Mouse (Mus musculus) midbrain, embryonic 14.5 days (tissue): ENCODE measurements around the gene Cln6. TPM values are rescaled to one million over a fixed set of nuclear protein-coding genes. Genes with fewer than 3 reads are reported as not detected.
A peak's percentile ranks its signal among the peaks of the same experiment; 100 is the strongest.
"Not testable (repeated sequence)": the region's sequence is repeated elsewhere in the genome, so short reads cannot be mapped to it uniquely, and the experiment has no call there.

Experiments
- ATAC-seq: fragments of 200-750 bp; cut with Nextera tagmentation; 2 replicates; pipeline ENCODE4 v1.8.0; 2017; ENCODE audit warnings: moderate number of reproducible peaks, moderate library complexity; ENCODE audit not compliant: low FRiP score, low TSS enrichment
- DNase-seq: peaks from one replicate; pipeline ENCODE4 v3.0.0-alpha.2; 2015
- H3K27ac ChIP-seq: fragments of 300-500 bp; sonication (generic); replicated peaks from 2 replicates; pipeline ENCODE4 v1.5.1; 2014; ENCODE audit warnings: mild to moderate bottlenecking, low read depth, low read length, moderate library complexity
- H3K27me3 ChIP-seq: fragments of 300-500 bp; sonication (generic); 2 replicates; pipeline ENCODE4 v1.6.1; 2014; ENCODE audit warnings: low read length, control low read depth, mixed read lengths; ENCODE audit not compliant: control insufficient read depth, insufficient read depth
- H3K36me3 ChIP-seq: fragments of 300-500 bp; sonication (generic); 2 replicates; pipeline ENCODE4 v1.6.1; 2014; ENCODE audit warnings: low read length, control low read depth; ENCODE audit not compliant: control insufficient read depth, insufficient read depth
- H3K4me1 ChIP-seq: fragments of 300-500 bp; sonication (generic); 2 replicates; pipeline ENCODE4 v1.6.1; 2014; ENCODE audit warnings: mild to moderate bottlenecking, antibody characterized with exemption, low read length, control low read depth; ENCODE audit not compliant: control insufficient read depth, insufficient read depth
- H3K4me2 ChIP-seq: fragments of 300-500 bp; sonication (generic); 2 replicates; pipeline ENCODE4 v1.6.1; 2014; ENCODE audit warnings: mild to moderate bottlenecking, low read length, moderate library complexity
- H3K4me3 ChIP-seq: fragments of 300-500 bp; sonication (generic); replicated peaks from 2 replicates; pipeline ENCODE4 v1.5.1; 2014; ENCODE audit warnings: low read depth, low read length
- H3K9ac ChIP-seq: fragments of 300-500 bp; sonication (generic); replicated peaks from 2 replicates; pipeline ENCODE4 v1.6.1; 2014; ENCODE audit warnings: mild to moderate bottlenecking, low read length, moderate library complexity
- H3K9me3 ChIP-seq: fragments of 300-500 bp; sonication (generic); 2 replicates; pipeline ENCODE4 v1.6.1; 2016; ENCODE audit warnings: low read length, control low read depth, mixed read lengths; ENCODE audit not compliant: control insufficient read depth
- WGBS: fragments of 180-500 bp; shearing (Covaris S2); extraction: QIAGEN DNeasy Blood & Tissue Kit; methylation state at CpG from one replicate; pipeline ENCODE4 v1.1.7; 2014; 5-methylcytosine and 5-hydroxymethylcytosine counted together
- polyA plus RNA-seq: library from polyadenylated mRNA; unstranded; fragments of >200 nt; fragmentation: Nextera tagmentation; extraction: Ambion mirVana; gene quantifications from 2 replicates; pipeline ENCODE4 v1.2.1, GENCODE M21; 2014

The Cln6 gene
- 3.1 and 5.2 TPM in 2 replicates for polyA plus RNA-seq

DNA sequence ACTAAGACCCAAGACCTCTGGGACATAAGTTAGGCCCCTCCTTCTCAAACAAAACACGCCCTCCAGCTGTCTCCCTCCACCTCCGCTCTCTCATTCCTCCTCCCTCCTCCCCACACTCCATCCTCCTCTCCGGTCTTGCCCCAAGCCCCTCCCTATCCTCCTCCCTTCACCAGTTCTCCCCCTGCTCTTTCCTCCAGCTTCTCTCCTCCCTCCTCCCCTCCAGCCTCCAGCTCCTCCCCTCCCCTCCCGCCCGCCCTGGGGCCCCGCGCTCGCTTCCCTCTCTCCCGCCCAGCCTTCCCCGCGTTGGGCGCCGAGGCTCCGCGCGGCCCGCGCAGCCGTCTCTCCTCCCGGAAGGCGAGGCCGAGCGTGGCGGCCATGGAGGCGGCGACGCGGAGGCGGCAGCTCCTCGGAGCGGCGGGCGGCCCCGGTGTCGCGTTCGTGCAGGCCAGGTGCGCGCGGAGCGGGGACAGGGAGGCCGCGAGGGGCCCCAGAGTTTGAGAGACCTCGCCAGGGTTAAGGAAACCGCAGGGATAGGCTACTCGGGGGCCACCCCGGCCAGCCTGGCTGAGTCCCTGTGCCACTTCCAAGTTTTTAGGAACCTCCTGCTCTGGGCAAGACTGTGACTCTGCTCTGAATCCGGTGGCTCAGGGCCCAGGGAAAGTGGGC lies at the start of gene Cln6:
Cln6 (plus strand) TSS at position 280 of the 666 bp plus-strand sequence.
- peak; percentile 83 for DNase-seq
- Histone ChIP-seq H3K27me3 (no peaks in the 10 kb centered on the region), H3K9me3 (no peaks in the 10 kb centered on the region), H3K4me2 (peak within 1 kb of the TSS; percentile 94), H3K4me3 (peak within 1 kb of the TSS; percentile 63), H3K36me3 (no peaks in the 10 kb centered on the region), H3K27ac (peak within 1 kb of the TSS; percentile 61), H3K9ac (peak within 1 kb of the TSS; percentile 75), H3K4me1 (peaks cover 14% of the 10 kb centered on the region; the same call in 1 of the 2 replicates)
- under 1% methylated on average over 48 of the region's 48 CpGs for WGBS
- ATAC-seq = peak; percentile 84

DNA sequence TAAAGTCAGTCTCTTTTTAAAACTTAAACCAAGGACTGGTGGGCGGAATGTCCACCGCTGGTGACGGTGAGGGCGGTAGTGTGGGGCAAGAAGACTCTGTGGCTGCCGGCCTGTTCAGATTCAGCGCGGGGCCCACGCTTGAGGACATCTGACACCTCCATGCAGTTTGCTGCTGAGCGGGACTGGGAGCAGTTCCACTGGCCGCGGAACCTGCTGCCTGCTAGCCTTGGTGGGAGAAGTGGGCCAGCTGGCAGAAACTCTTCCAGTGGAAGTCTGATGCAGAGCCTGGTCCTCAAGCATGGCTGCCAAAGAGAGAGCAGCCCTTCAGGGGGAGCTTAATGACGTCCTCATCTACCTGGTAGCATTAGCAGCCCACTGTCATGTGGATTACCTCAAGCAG lies 48.7 kb upstream of the Cln6 start:
- Histone ChIP-seq H3K9ac (no peak overlapping the region), H3K4me3 (no peak overlapping the region), H3K27ac (no peak overlapping the region), H3K36me3 (peaks cover 17% of the 10 kb centered on the region), H3K9me3 (no peaks in the 10 kb centered on the region), H3K4me2 (no peak overlapping the region), H3K27me3 (no peaks in the 10 kb centered on the region), H3K4me1 (no peaks in the 10 kb centered on the region)
- no peak for ATAC-seq
- DNase-seq = no peak
- 92% methylated on average over 12 of the region's 12 CpGs for WGBS

DNA sequence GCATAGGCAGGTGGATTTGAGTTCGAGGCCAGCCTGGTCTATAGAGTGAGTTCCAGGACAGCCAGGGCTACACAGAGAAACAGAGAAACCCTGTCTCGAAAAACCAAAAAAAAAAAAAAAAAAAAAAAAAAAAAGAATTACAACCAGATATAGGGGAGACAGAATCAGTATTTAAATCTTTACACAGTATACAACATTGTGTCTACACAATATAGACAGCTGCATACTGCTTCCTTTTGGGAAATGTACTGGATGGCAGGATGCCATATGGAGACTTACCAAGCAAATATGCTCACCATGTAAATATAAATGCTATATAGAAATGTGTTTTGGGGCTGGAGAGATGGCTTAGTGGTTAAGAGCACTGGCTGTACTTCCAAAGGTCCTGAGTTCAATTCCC lies 39.4 kb upstream of the Cln6 start:
- H3K9me3 ChIP-seq, H3K4me1 ChIP-seq, H3K4me2 ChIP-seq, H3K27ac ChIP-seq, H3K9ac ChIP-seq, DNase-seq, ATAC-seq, H3K27me3 ChIP-seq, H3K4me3 ChIP-seq: not testable (repeated sequence)
- WGBS = 97% methylated on average over 2 of the region's 2 CpGs
- H3K36me3 ChIP-seq = peaks cover 34% of the 10 kb centered on the region

DNA sequence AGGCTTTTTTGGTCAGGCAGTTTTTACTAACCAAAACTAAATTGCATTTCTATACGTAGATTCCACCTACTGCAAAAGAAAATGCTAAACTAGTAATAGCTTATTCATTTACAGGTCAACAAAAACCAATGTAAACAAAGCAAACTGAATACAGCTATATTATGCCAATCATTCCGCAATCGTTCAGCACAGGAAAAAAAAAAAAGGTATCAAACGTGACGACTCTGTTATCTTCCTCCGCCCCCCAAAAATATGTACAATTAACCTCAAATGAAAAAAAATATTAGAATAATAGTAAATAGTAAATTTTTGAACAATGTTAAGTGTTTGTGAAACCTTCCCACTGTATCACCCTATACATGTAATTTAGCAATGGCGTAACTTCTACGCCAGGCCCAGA lies 28.5 kb upstream of the Cln6 start:
- H3K4me1 ChIP-seq = peaks cover 19% of the 10 kb centered on the region
- 19% methylated on average over 8 of the region's 8 CpGs for WGBS
- peak overlapping the region; percentile 93 for H3K9ac ChIP-seq
- H3K4me3 ChIP-seq = peak overlapping the region; percentile 94
- peak overlapping the region; percentile 88 for H3K4me2 ChIP-seq
- peak overlapping the region; percentile 98; the same call in 1 of the 2 replicates for H3K27ac ChIP-seq
- H3K27me3 ChIP-seq = no peaks in the 10 kb centered on the region
- no peaks in the 10 kb centered on the region for H3K9me3 ChIP-seq
- no peak for DNase-seq
- no peaks in the 10 kb centered on the region for H3K36me3 ChIP-seq
- no peak for ATAC-seq

DNA sequence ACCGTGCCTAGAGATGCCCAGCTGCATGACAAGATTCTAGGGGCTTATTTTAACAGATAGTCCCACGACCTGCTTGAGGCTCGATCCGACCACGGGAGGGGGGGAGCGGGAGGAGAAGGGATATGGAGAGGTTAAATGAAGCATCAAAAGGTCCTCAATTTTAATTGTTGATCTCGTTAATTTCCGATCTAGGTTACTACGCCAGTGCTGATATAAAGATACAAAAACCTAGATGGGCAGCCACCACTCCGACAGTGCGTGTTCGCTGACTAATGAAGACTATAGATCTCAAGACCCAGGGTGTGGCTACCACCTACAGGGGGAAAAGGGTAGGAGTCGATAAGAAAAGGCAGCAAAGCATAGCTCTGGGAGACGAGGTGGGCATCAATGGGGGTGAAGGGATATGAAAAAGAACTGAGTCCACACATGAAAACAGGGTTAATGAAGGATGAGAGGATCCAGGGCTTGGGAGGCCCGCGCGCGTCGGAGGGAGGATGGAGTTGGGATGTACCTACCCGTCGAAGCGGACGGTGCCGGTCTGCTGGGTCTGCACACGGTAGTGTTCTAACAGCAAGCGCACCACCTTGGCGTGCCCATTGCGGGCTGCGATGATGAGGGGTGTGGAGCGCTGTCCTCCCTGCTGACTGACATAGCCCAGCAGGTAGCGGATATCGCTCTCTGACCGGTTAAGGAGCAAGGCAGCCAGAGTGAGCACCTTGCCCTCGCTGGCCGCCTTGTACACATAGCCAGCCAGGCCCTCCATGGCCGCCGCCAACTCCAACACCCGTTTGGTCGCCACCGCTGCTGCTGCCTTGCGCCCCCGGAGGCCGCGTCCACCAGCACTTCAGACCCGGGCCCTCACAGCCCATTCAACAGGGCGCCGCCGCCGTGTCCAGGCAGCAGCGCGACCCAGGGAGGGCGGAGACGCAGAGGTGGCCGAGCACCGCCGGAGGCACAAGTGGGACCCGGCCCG lies 27.8 kb upstream of the Cln6 start:
- H3K27me3 ChIP-seq = no peaks in the 10 kb centered on the region
- peak overlapping the region; percentile 88 for H3K4me2 ChIP-seq
- DNase-seq = peak; percentile 68
- no peaks in the 10 kb centered on the region for H3K36me3 ChIP-seq
- peak overlapping the region; percentile 94 for H3K4me3 ChIP-seq
- H3K9me3 ChIP-seq = no peaks in the 10 kb centered on the region
- under 1% methylated on average over 58 of the region's 58 CpGs for WGBS
- ATAC-seq = peak; percentile 61
- H3K4me1 ChIP-seq = peaks cover 19% of the 10 kb centered on the region
- H3K9ac ChIP-seq = peak overlapping the region; percentile 93
- H3K27ac ChIP-seq = peak overlapping the region; percentile 98

DNA sequence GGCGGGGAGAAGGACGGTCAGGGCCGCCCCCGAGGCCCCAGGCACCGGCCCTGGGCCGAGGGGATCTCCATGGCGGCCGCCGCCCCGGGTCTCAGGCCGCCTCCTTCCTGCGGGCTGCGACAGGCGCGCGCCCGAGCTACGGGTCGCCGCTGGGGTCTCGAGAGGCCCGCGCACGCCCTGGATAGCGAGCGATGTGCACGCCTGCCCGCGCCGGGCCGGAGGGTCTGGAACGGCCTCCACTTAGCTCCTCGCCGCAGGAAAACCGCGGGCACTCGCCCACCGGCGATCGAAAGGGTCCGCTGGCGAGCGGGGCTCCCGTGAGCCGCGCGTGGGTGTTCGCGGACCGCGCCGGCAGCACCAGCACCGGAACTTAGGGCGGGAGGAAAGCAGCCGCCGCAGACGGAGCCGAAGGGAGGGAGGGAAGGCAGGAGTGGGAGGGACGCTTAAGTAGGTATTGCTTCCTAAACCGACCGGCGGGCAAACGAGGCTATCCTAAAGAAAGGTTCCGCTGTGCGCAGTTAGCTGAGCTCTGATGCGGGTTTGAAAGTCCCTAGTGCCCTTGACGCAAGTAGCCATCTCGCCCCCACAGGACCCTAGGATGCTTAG lies 27.0 kb upstream of the Cln6 start, which contains the start of gene Fem1b:
Fem1b (minus strand) TSS at position 419 of the 606 bp plus-strand sequence.
- no peaks in the 10 kb centered on the region for H3K27me3 ChIP-seq
- H3K9ac ChIP-seq = peak within 1 kb of the TSS; percentile 93
- H3K9me3 ChIP-seq = no peaks in the 10 kb centered on the region
- peak; percentile 91 for ATAC-seq
- H3K4me3 ChIP-seq = peak within 1 kb of the TSS; percentile 94
- peaks cover 19% of the 10 kb centered on the region for H3K4me1 ChIP-seq
- H3K36me3 ChIP-seq = no peaks in the 10 kb centered on the region
- H3K27ac ChIP-seq = peak within 1 kb of the TSS; percentile 98
- H3K4me2 ChIP-seq = peak within 1 kb of the TSS; percentile 88
- under 1% methylated on average over 55 of the region's 68 CpGs for WGBS
- peak; percentile 95 for DNase-seq

DNA sequence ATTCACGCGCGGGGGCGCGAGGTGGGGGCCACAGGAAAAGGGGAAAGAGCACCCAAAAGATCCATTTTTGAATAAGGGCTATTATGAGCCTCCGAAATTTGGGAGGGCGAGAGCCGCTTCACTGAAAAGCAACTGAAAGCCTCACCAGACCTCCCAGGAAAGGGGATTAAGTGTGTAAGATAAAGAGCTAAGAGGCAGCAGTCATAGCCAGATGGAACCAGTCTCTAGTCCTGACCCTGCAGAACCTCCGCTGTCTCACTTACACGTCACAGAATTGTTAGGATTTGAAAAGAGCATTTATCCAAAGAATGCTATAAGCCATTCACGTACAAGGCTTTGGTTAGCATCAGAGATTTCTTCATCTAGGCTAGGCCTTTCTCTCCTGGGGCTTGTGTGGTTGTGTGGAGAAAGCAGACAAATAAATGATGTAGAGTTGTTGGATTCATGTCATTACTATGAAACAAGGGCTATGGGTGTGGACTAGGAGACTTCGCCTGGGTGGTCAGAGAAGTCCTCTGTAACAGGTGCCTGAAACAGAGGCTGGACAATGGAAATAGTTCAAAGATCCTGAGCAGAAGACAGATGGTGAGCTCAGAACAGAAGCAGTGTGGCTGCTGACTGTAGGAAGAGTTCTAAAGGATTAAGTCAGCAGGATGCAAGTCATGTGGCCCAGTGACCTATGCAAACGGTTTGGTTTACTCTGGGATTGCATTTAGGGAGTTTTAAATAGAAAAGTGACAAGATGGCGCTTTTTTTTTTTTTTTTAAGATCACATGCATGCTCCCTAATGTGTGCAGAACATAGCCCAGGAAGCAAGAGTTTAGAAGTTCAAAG lies 26.2 kb upstream of the Cln6 start:
- 3% methylated on average over 14 of the region's 14 CpGs for WGBS
- H3K9me3 ChIP-seq = no peaks in the 10 kb centered on the region
- H3K4me2 ChIP-seq = peak overlapping the region; percentile 88
- H3K4me1 ChIP-seq = peaks cover 19% of the 10 kb centered on the region
- peak overlapping the region; percentile 98 for H3K27ac ChIP-seq
- DNase-seq (peak; percentile 58), ATAC-seq (peak; percentile 42; the same call in 1 of the 2 replicates)
- H3K36me3 ChIP-seq = no peaks in the 10 kb centered on the region
- H3K4me3 ChIP-seq = peak overlapping the region; percentile 94
- no peaks in the 10 kb centered on the region for H3K27me3 ChIP-seq
- H3K9ac ChIP-seq = peak overlapping the region; percentile 93

DNA sequence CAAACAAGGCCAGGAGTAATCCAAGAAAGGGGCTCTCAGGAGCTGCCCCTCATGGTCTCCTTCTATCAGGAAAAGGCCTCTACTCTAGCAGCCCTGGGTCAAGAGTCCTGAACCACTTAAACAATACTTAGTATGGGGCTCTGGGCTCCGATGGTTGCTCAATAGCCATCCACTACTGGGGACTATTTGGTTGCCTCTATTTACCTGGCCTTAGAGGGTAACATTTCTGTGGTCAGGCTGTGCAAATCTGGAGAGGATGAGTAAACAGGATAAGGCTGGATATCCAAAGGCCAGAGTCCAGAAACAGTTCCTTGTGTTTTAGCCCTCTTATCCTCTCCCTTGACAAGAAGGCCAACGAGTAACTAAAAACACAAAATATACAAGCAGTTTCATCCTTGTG lies 23.8 kb upstream of the Cln6 start:
- no peak for ATAC-seq
- 95% methylated on average over 2 of the region's 2 CpGs for WGBS

More for the DNA sequence above, 23.8 kb upstream of the Cln6 start:
- peaks cover 5% of the 10 kb centered on the region for H3K4me1 ChIP-seq
- H3K4me3 ChIP-seq = no peak overlapping the region
- no peak overlapping the region for H3K27ac ChIP-seq
- DNase-seq = no peak
- no peaks in the 10 kb centered on the region for H3K9me3 ChIP-seq
- no peaks in the 10 kb centered on the region for H3K27me3 ChIP-seq
- no peak overlapping the region for H3K9ac ChIP-seq
- no peaks in the 10 kb centered on the region for H3K36me3 ChIP-seq
- H3K4me2 ChIP-seq = no peak overlapping the region
